Mouse (Mus musculus) midbrain, embryonic 10.5 days (tissue): ENCODE results near the gene Rerg. TPM values are rescaled to one million over a fixed set of nuclear protein-coding genes. Genes with fewer than 3 reads are reported as not detected.

Source experiments
- DNase-seq: peaks from one replicate; pipeline ENCODE4 v3.0.0-alpha.2; 2017; ENCODE audit warnings: low spot score
- H3K27ac ChIP-seq: fragments of 300-500 bp; sonication (generic); replicated peaks from 2 replicates; pipeline ENCODE4 v1.5.1; 2016; ENCODE audit warnings: mild to moderate bottlenecking
- H3K27me3 ChIP-seq: fragments of 300-500 bp; sonication (generic); 2 replicates; pipeline ENCODE4 v1.6.1; 2016; ENCODE audit warnings: low read depth, mild to moderate bottlenecking; ENCODE audit not compliant: poor library complexity, severe bottlenecking
- H3K36me3 ChIP-seq: fragments of 300-500 bp; sonication (generic); 2 replicates; pipeline ENCODE4 v1.6.1; 2016; ENCODE audit warnings: mild to moderate bottlenecking, moderate library complexity
- H3K4me1 ChIP-seq: fragments of 300-500 bp; sonication (generic); 2 replicates; pipeline ENCODE4 v1.6.1; 2016
- H3K4me3 ChIP-seq: fragments of 300-500 bp; sonication (generic); 2 replicates; pipeline ENCODE4 v1.5.1; 2016; ENCODE audit warnings: mild to moderate bottlenecking, moderate library complexity
- H3K9me3 ChIP-seq: fragments of 300-500 bp; sonication (generic); replicated peaks from 2 replicates; pipeline ENCODE4 v1.6.1; 2016; ENCODE audit warnings: mild to moderate bottlenecking
- WGBS: fragments of 180-500 bp; shearing (Covaris S2); methylation state at CpG from one replicate; pipeline ENCODE4 v1.1.7; 2016; 5-methylcytosine and 5-hydroxymethylcytosine counted together
- polyA plus RNA-seq: library from polyadenylated mRNA; unstranded; fragments of >200 nt; fragmentation: Nextera tagmentation; extraction: Ambion mirVana; gene quantifications from 2 replicates; pipeline ENCODE4 v1.2.1, GENCODE M21; 2016

The Rerg gene
- polyA plus RNA-seq, 1 experiment from 2014 or later: 0.83 TPM

GRCm38 (mm10) chr6:137138822-137139221 is 31.5 kb downstream of the Rerg start:
- H3K27me3 ChIP-seq: no peaks in the 10 kb centered on the region
- H3K9me3 ChIP-seq: no peaks in the 10 kb centered on the region
- 77% methylated on average over 8 of the region's 8 CpGs for WGBS
- no peaks in the 10 kb centered on the region for H3K36me3 ChIP-seq
- DNase-seq: no peak
- no peak overlapping the region for H3K27ac ChIP-seq
- peaks cover 41% of the 10 kb centered on the region for H3K4me1 ChIP-seq
- no peak overlapping the region for H3K4me3 ChIP-seq

GRCm38 (mm10) chr6:137138391-137138790 is 31.9 kb downstream of the Rerg start:
- Histone ChIP-seq H3K36me3 (no peaks in the 10 kb centered on the region), H3K27me3 (no peaks in the 10 kb centered on the region), H3K9me3 (no peaks in the 10 kb centered on the region), H3K4me1 (peaks cover 37% of the 10 kb centered on the region), H3K27ac (no peak overlapping the region), H3K4me3 (no peak overlapping the region)
- WGBS: 80% methylated on average over 3 of the region's 3 CpGs
- no peak for DNase-seq

- peaks cover 19% of the 10 kb centered on the region for H3K4me1 ChIP-seq
- H3K9me3 ChIP-seq: no peaks in the 10 kb centered on the region
- H3K36me3 ChIP-seq: no peaks in the 10 kb centered on the region
- DNase-seq: no peak
- no peak overlapping the region for H3K27ac ChIP-seq
- H3K27me3 ChIP-seq: no peaks in the 10 kb centered on the region
- H3K4me3 ChIP-seq: no peak overlapping the region
- 79% methylated on average over 4 of the region's 4 CpGs for WGBS
Measured at GRCm38 (mm10) chr6:137136401-137136800, 33.9 kb downstream of the Rerg start.

- 61% methylated on average over 20 of the region's 20 CpGs for WGBS
- H3K4me3 ChIP-seq: no peak overlapping the region
- no peaks in the 10 kb centered on the region for H3K36me3 ChIP-seq
- DNase-seq: no peak
- peaks cover 12% of the 10 kb centered on the region for H3K4me1 ChIP-seq
- no peaks in the 10 kb centered on the region for H3K9me3 ChIP-seq
- no peak overlapping the region for H3K27ac ChIP-seq
- no peaks in the 10 kb centered on the region for H3K27me3 ChIP-seq
Measured at GRCm38 (mm10) chr6:137135506-137136391, 34.5 kb downstream of the Rerg start.

GRCm38 (mm10) chr6:137131794-137132193 is 38.5 kb downstream of the Rerg start:
- Histone ChIP-seq H3K4me3 (no peak overlapping the region), H3K27ac (no peak overlapping the region), H3K27me3 (no peaks in the 10 kb centered on the region), H3K4me1 (peaks cover 11% of the 10 kb centered on the region), H3K36me3 (no peaks in the 10 kb centered on the region), H3K9me3 (no peaks in the 10 kb centered on the region)
- no peak for DNase-seq
- 93% methylated on average over 1 of the region's 1 CpGs for WGBS

- peaks cover 11% of the 10 kb centered on the region for H3K4me1 ChIP-seq
- 59% methylated on average over 6 of the region's 6 CpGs for WGBS
- no peaks in the 10 kb centered on the region for H3K9me3 ChIP-seq
- no peak overlapping the region for H3K4me3 ChIP-seq
- no peaks in the 10 kb centered on the region for H3K27me3 ChIP-seq
- no peak for DNase-seq
- H3K27ac ChIP-seq: no peak overlapping the region
- no peaks in the 10 kb centered on the region for H3K36me3 ChIP-seq
Measured at GRCm38 (mm10) chr6:137131349-137131748, 38.9 kb downstream of the Rerg start.

- Histone ChIP-seq H3K4me1 (no peaks in the 10 kb centered on the region), H3K36me3 (no peaks in the 10 kb centered on the region), H3K27ac (no peak overlapping the region), H3K4me3 (no peak overlapping the region), H3K9me3 (no peaks in the 10 kb centered on the region), H3K27me3 (no peaks in the 10 kb centered on the region)
- DNase-seq: no peak
- WGBS: 90% methylated on average over 5 of the region's 5 CpGs
Measured at GRCm38 (mm10) chr6:137126861-137127260, 43.4 kb downstream of the Rerg start.

GRCm38 (mm10) chr6:137126224-137126623 is 44.1 kb downstream of the Rerg start:
- no peak for DNase-seq
- Histone ChIP-seq H3K27ac (no peak overlapping the region; the same call in 1 of the 2 replicates), H3K4me3 (no peak overlapping the region), H3K9me3 (no peaks in the 10 kb centered on the region), H3K4me1 (no peaks in the 10 kb centered on the region), H3K36me3 (no peaks in the 10 kb centered on the region), H3K27me3 (no peaks in the 10 kb centered on the region)
- 73% methylated on average over 2 of the region's 2 CpGs for WGBS

- H3K27ac ChIP-seq: no peak overlapping the region
- H3K36me3 ChIP-seq: no peaks in the 10 kb centered on the region
- H3K27me3 ChIP-seq: no peaks in the 10 kb centered on the region
- DNase-seq: no peak
- H3K4me3 ChIP-seq: no peak overlapping the region
- H3K4me1 ChIP-seq: no peaks in the 10 kb centered on the region
- WGBS: 91% methylated on average over 9 of the region's 9 CpGs
- no peaks in the 10 kb centered on the region for H3K9me3 ChIP-seq
Measured at GRCm38 (mm10) chr6:137125433-137125832, 44.9 kb downstream of the Rerg start.

GRCm38 (mm10) chr6:137125006-137125405 is 45.3 kb downstream of the Rerg start:
- Histone ChIP-seq H3K4me3 (no peak overlapping the region), H3K36me3 (no peaks in the 10 kb centered on the region), H3K9me3 (no peaks in the 10 kb centered on the region), H3K27ac (no peak overlapping the region), H3K27me3 (no peaks in the 10 kb centered on the region), H3K4me1 (no peaks in the 10 kb centered on the region)
- DNase-seq: no peak
- WGBS: 81% methylated on average over 3 of the region's 3 CpGs

GRCm38 (mm10) chr6:137116849-137117473 is 53.3 kb downstream of the Rerg start:
- no peaks in the 10 kb centered on the region for H3K27me3 ChIP-seq
- no peaks in the 10 kb centered on the region for H3K9me3 ChIP-seq
- WGBS: 91% methylated on average over 1 of the region's 1 CpGs
- no peaks in the 10 kb centered on the region for H3K4me1 ChIP-seq
- no peak for DNase-seq
- H3K27ac ChIP-seq: no peak overlapping the region
- no peak overlapping the region for H3K4me3 ChIP-seq
- no peaks in the 10 kb centered on the region for H3K36me3 ChIP-seq

- no peaks in the 10 kb centered on the region for H3K4me1 ChIP-seq
- H3K36me3 ChIP-seq: no peaks in the 10 kb centered on the region
- H3K9me3 ChIP-seq: no peaks in the 10 kb centered on the region
- H3K4me3 ChIP-seq: no peak overlapping the region
- no peak overlapping the region for H3K27ac ChIP-seq
- 91% methylated on average over 7 of the region's 7 CpGs for WGBS
- no peaks in the 10 kb centered on the region for H3K27me3 ChIP-seq
- no peak for DNase-seq
Measured at GRCm38 (mm10) chr6:137114859-137115258, 55.4 kb downstream of the Rerg start.

GRCm38 (mm10) chr6:137111266-137111813 is 59.0 kb downstream of the Rerg start:
- Histone ChIP-seq H3K27ac (no peak overlapping the region), H3K27me3 (no peaks in the 10 kb centered on the region), H3K36me3 (no peaks in the 10 kb centered on the region), H3K9me3 (no peaks in the 10 kb centered on the region), H3K4me1 (no peaks in the 10 kb centered on the region), H3K4me3 (no peak overlapping the region)
- no peak for DNase-seq
- WGBS: 91% methylated on average over 9 of the region's 9 CpGs
